Mouse (Mus musculus): ENCODE results near the gene Otof. TPM values are rescaled to one million over a fixed set of nuclear protein-coding genes. Genes with fewer than 3 reads are reported as not detected.

The Otof gene
- 0.04 and 0.17 TPM in 2 replicates for polyA plus RNA-seq (2016; fragmentation: Nextera tagmentation; extraction: Ambion mirVana)

GRCm38 (mm10) chr5:30461821-30462220 lies at the start of gene Otof:
Gene Otof (minus strand): TSS chr5:30461932.
- Histone ChIP-seq H3K27ac (peak within 1 kb of the TSS; percentile 18; the same call in 1 of the 2 replicates), H3K27me3 (ENCODE audit: insufficient read depth, poor library complexity, severe bottlenecking) (peaks cover 51% of the 10 kb centered on the region), H3K9me3 (no peaks in the 10 kb centered on the region), H3K36me3 (no peaks in the 10 kb centered on the region), H3K4me1 (replicated peaks) (peaks cover 43% of the 10 kb centered on the region), H3K4me3 (no peak within 1 kb of the TSS)
- WGBS, result 31% methylated on average over 12 of the region's 12 CpGs
- peak; percentile 40 for DNase-seq (ENCODE audit: low spot score)

DNA sequence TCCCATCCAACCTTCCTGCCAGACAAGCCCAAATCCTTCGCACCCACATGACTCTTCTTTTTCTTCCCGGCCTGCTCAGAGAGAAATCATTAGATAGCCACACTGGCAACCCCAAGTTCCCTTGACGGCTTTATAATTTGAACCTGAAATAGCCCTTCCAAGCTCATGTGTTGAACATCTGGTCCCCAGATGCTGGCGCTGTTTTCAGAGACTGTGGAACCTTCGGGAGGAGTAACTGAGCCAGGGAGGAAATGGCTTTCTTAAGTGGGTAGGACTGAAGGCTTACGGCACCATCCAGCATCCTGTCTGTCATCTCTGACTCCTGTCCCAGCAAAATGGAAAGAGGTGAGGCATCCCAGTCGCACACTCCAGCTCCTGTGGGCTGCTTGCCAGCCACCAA lies 35.6 kb upstream of the Otof start:
- no peak overlapping the region for H3K27ac ChIP-seq
- no peak overlapping the region for H3K4me3 ChIP-seq
- 77% methylated on average over 7 of the region's 7 CpGs for WGBS
- H3K36me3 ChIP-seq, result no peaks in the 10 kb centered on the region
- H3K9me3 ChIP-seq, result no peaks in the 10 kb centered on the region
- peak; percentile 45 for DNase-seq (ENCODE audit: low spot score)
- H3K4me1 ChIP-seq (replicated peaks), result 0 out of 2 replicates have a peak, but pooled peaks cover 3% of the 10 kb centered on the region
- no peaks in the 10 kb centered on the region for H3K27me3 ChIP-seq (ENCODE audit: insufficient read depth, poor library complexity, severe bottlenecking)

GRCm38 (mm10) chr5:30496821-30497220 lies 35.1 kb upstream of the Otof start:
- no peak overlapping the region for H3K27ac ChIP-seq
- WGBS, result 72% methylated on average over 8 of the region's 8 CpGs
- H3K4me3 ChIP-seq, result no peak overlapping the region
- no peaks in the 10 kb centered on the region for H3K27me3 ChIP-seq (ENCODE audit: insufficient read depth, poor library complexity, severe bottlenecking)
- H3K36me3 ChIP-seq, result no peaks in the 10 kb centered on the region
- no peaks in the 10 kb centered on the region for H3K9me3 ChIP-seq
- H3K4me1 ChIP-seq (replicated peaks), result 0 out of 2 replicates have a peak, but pooled peaks cover 3% of the 10 kb centered on the region
- no peak for DNase-seq (ENCODE audit: low spot score)

DNA sequence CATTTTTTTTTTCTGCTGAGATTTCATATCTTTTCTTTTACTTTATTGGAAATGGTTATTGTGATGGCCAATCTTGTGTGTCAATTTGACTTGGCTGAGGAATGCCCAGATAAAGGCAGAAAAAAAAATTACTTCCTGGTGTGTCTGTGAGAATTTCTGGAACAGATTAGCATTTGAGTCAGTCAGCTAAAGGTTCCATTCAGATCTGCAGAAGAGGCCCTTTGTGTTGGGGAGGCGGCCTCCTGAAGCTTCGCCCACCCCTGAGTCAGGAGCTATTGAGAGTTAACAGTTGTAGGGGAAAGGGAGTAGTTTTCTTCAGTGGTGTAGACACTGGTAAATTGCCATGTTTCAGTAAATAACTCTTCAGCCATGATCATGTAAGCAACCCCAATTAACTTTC lies 33.6 kb upstream of the Otof start:
- Histone ChIP-seq H3K4me1 (replicated peaks) (0 out of 2 replicates have a peak, but pooled peaks cover 3% of the 10 kb centered on the region), H3K27me3 (ENCODE audit: insufficient read depth, poor library complexity, severe bottlenecking) (no peaks in the 10 kb centered on the region), H3K27ac (no peak overlapping the region), H3K9me3 (no peaks in the 10 kb centered on the region), H3K4me3 (no peak overlapping the region), H3K36me3 (no peaks in the 10 kb centered on the region)
- WGBS, result 51% methylated on average over 2 of the region's 2 CpGs
- no peak for DNase-seq (ENCODE audit: low spot score)

DNA sequence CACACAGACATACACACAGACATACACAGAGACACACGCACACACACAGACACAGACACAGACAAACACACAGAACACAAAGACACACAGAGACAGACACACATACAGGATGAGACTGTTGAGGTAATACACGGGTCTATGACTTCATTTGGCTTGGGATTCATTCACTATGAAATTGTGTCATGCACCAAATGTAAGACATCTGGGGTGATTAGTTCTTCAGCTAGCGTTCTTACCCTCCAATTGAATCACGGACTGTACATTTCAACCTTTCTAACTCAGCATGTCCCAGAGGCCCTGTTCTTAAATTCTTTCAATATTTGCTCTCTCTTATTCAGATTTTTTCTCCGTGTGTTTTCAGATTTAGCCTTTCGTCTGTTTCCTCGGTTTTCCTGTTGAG lies 32.9 kb upstream of the Otof start:
- WGBS, result 85% methylated on average over 7 of the region's 7 CpGs
- no peak overlapping the region for H3K27ac ChIP-seq
- H3K36me3 ChIP-seq, result no peaks in the 10 kb centered on the region
- no peak overlapping the region for H3K4me3 ChIP-seq
- no peaks in the 10 kb centered on the region for H3K9me3 ChIP-seq
- H3K4me1 ChIP-seq (replicated peaks), result 0 out of 2 replicates have a peak, but pooled peaks cover 3% of the 10 kb centered on the region
- DNase-seq (ENCODE audit: low spot score), result no peak
- H3K27me3 ChIP-seq (ENCODE audit: insufficient read depth, poor library complexity, severe bottlenecking), result no peaks in the 10 kb centered on the region

DNA sequence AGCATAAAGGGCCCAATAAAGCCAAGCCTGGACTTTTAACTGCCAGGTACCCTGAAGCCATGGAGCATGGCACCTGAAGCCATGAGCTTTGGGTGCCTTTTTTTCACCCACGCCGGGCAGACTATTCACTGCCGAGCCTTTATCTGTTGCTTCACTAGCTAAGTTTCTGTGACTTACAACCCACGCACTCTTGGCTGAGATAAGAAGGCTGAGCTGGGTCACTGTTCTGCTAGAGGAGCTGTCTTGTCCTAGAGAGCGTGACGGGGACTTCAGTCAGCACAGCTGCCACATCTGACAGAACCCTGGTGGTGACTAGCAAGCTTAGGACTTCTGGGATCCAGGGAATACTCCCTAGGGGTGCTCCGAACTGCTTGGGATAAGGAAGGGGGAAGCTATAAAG lies 32.0 kb upstream of the Otof start:
- H3K27ac ChIP-seq, result no peak overlapping the region
- no peaks in the 10 kb centered on the region for H3K9me3 ChIP-seq
- H3K27me3 ChIP-seq (ENCODE audit: insufficient read depth, poor library complexity, severe bottlenecking), result no peaks in the 10 kb centered on the region
- no peaks in the 10 kb centered on the region for H3K36me3 ChIP-seq
- H3K4me3 ChIP-seq, result no peak overlapping the region
- 78% methylated on average over 7 of the region's 7 CpGs for WGBS
- DNase-seq (ENCODE audit: low spot score), result no peak
- 0 out of 2 replicates have a peak, but pooled peaks cover 3% of the 10 kb centered on the region for H3K4me1 ChIP-seq (replicated peaks)

GRCm38 (mm10) chr5:30490845-30491244 lies 29.1 kb upstream of the Otof start:
- 83% methylated on average over 5 of the region's 5 CpGs for WGBS
- no peak for DNase-seq (ENCODE audit: low spot score)
- no peak overlapping the region for H3K27ac ChIP-seq

GRCm38 (mm10) chr5:30490215-30490614 lies 28.5 kb upstream of the Otof start:
- Histone ChIP-seq H3K36me3 (no peaks in the 10 kb centered on the region), H3K4me1 (replicated peaks) (no peaks in the 10 kb centered on the region), H3K27me3 (ENCODE audit: insufficient read depth, poor library complexity, severe bottlenecking) (no peaks in the 10 kb centered on the region), H3K27ac (no peak overlapping the region), H3K9me3 (no peaks in the 10 kb centered on the region), H3K4me3 (no peak overlapping the region)
- no peak for DNase-seq (ENCODE audit: low spot score)

More at GRCm38 (mm10) chr5:30490845-30491244, 29.1 kb upstream of the Otof start:
- Histone ChIP-seq H3K36me3 (no peaks in the 10 kb centered on the region), H3K4me3 (no peak overlapping the region), H3K27me3 (ENCODE audit: insufficient read depth, poor library complexity, severe bottlenecking) (no peaks in the 10 kb centered on the region), H3K9me3 (no peaks in the 10 kb centered on the region), H3K4me1 (replicated peaks) (no peaks in the 10 kb centered on the region)

DNA sequence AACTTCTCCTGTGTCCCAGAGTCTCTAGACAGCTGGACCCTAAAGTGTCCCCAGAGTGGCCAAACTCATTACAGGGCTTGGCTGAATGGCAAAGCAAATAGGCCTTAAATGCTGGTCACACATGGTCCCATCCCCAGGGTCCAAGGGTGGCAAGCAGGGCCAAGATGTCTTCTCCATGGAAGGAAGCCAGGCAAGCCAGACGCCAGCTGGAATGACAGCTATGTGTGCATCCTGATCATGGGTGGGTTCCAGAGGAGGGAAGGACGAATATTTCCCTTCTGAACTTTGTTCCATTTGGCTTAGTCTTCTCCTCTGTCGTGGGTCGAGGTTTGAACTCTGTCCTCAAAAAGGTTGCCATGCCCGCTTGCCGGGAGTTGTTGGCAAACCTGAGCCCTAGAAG lies 23.4 kb upstream of the Otof start:
- WGBS, result 86% methylated on average over 6 of the region's 6 CpGs
- no peaks in the 10 kb centered on the region for H3K27me3 ChIP-seq (ENCODE audit: insufficient read depth, poor library complexity, severe bottlenecking)
- DNase-seq (ENCODE audit: low spot score), result no peak
- H3K4me1 ChIP-seq (replicated peaks), result peaks cover 3% of the 10 kb centered on the region; the same call in 1 of the 2 replicates
- H3K9me3 ChIP-seq, result no peaks in the 10 kb centered on the region
- no peak overlapping the region for H3K27ac ChIP-seq
- no peaks in the 10 kb centered on the region for H3K36me3 ChIP-seq
- no peak overlapping the region for H3K4me3 ChIP-seq

GRCm38 (mm10) chr5:30484591-30484990 lies 22.9 kb upstream of the Otof start:
- no peak for DNase-seq (ENCODE audit: low spot score)
- Histone ChIP-seq H3K27me3 (ENCODE audit: insufficient read depth, poor library complexity, severe bottlenecking) (no peaks in the 10 kb centered on the region), H3K27ac (no peak overlapping the region), H3K9me3 (no peaks in the 10 kb centered on the region), H3K4me1 (replicated peaks) (peaks cover 3% of the 10 kb centered on the region; the same call in 1 of the 2 replicates), H3K4me3 (no peak overlapping the region), H3K36me3 (no peaks in the 10 kb centered on the region)
- WGBS, result 83% methylated on average over 5 of the region's 5 CpGs

- H3K9me3 ChIP-seq, result no peaks in the 10 kb centered on the region
- no peak for DNase-seq (ENCODE audit: low spot score)
- no peaks in the 10 kb centered on the region for H3K36me3 ChIP-seq
- H3K27ac ChIP-seq, result no peak overlapping the region
- WGBS, result 81% methylated on average over 8 of the region's 8 CpGs
- H3K4me3 ChIP-seq, result no peak overlapping the region
- no peaks in the 10 kb centered on the region for H3K27me3 ChIP-seq (ENCODE audit: insufficient read depth, poor library complexity, severe bottlenecking)
- H3K4me1 ChIP-seq (replicated peaks), result peaks cover 3% of the 10 kb centered on the region; the same call in 1 of the 2 replicates
Observed at GRCm38 (mm10) chr5:30483533-30483932, 21.8 kb upstream of the Otof start.

- no peak overlapping the region for H3K27ac ChIP-seq
- no peaks in the 10 kb centered on the region for H3K27me3 ChIP-seq (ENCODE audit: insufficient read depth, poor library complexity, severe bottlenecking)
- DNase-seq (ENCODE audit: low spot score), result peak; percentile 84
- H3K4me1 ChIP-seq (replicated peaks), result peaks cover 3% of the 10 kb centered on the region; the same call in 1 of the 2 replicates
- 18% methylated on average over 5 of the region's 5 CpGs for WGBS
- H3K4me3 ChIP-seq, result no peak overlapping the region
- H3K36me3 ChIP-seq, result no peaks in the 10 kb centered on the region
- H3K9me3 ChIP-seq, result no peaks in the 10 kb centered on the region
Observed at GRCm38 (mm10) chr5:30482319-30482718, 20.6 kb upstream of the Otof start.

DNA sequence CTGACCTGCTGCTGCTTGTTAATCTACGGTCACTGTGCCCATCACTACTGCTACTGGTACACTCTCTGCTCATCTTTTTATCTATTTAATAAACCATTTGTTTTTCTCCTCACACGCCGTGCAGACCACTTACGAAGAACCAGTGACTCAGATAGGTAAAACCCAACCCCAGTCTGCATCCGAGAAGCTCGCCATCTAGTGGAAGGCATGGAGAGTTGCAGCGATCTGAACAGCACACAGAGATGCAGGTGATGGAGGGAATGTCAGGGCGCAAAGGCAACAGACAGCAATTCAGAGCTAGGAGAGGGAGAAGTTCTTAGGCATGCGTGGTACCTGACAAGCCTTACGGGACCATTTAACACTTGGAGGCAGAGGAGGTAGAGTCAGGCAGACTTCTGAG lies 14.8 kb upstream of the Otof start:
- Histone ChIP-seq H3K4me3 (no peak overlapping the region), H3K9me3 (no peaks in the 10 kb centered on the region), H3K27ac (no peak overlapping the region), H3K27me3 (ENCODE audit: insufficient read depth, poor library complexity, severe bottlenecking) (no peaks in the 10 kb centered on the region), H3K4me1 (replicated peaks) (no peaks in the 10 kb centered on the region), H3K36me3 (no peaks in the 10 kb centered on the region)
- peak; percentile 28 for DNase-seq (ENCODE audit: low spot score)
- 45% methylated on average over 10 of the region's 10 CpGs for WGBS

- Histone ChIP-seq H3K27me3 (ENCODE audit: insufficient read depth, poor library complexity, severe bottlenecking) (peaks cover under 1% of the 10 kb centered on the region; the same call in 1 of the 2 replicates), H3K4me1 (replicated peaks) (peaks cover 20% of the 10 kb centered on the region), H3K9me3 (no peaks in the 10 kb centered on the region), H3K4me3 (no peak overlapping the region), H3K36me3 (no peaks in the 10 kb centered on the region), H3K27ac (no peak overlapping the region)
- 75% methylated on average over 5 of the region's 5 CpGs for WGBS
- DNase-seq (ENCODE audit: low spot score), result no peak
Observed at GRCm38 (mm10) chr5:30472148-30472547, 10.4 kb upstream of the Otof start.

All from hindbrain, embryonic 10.5 days (tissue).